Mouse (Mus musculus): Measurements from ENCODE around the gene Esm1.
"Not testable (repeated sequence)": the region's sequence is repeated elsewhere in the genome, so short reads cannot be mapped to it uniquely, and the experiment has no call there.

Gene Esm1

GRCm38 (mm10) chr13:113227666-113228463 lies 18.4 kb downstream of the Esm1 start:
- no peak for DNase-seq (ENCODE audit: low read depth, low spot score)

GRCm38 (mm10) chr13:113242129-113242528 lies 32.7 kb downstream of the Esm1 start:
- DNase-seq (ENCODE audit: low read depth, low spot score): no peak

- no peak for DNase-seq (ENCODE audit: low read depth, low spot score)
These were observed 35.6 kb downstream of the Esm1 start for GRCm38 (mm10) chr13:113245025-113245424.

GRCm38 (mm10) chr13:113252580-113252979 lies 43.1 kb downstream of the Esm1 start:
- DNase-seq (ENCODE audit: low read depth, low spot score): not testable (repeated sequence)

GRCm38 (mm10) chr13:113256766-113257165 lies 47.3 kb downstream of the Esm1 start:
- no peak for DNase-seq (ENCODE audit: low read depth, low spot score)

- no peak for DNase-seq (ENCODE audit: low read depth, low spot score)
These were observed 47.7 kb downstream of the Esm1 start for GRCm38 (mm10) chr13:113257190-113257589.

GRCm38 (mm10) chr13:113259237-113259636 lies 49.8 kb downstream of the Esm1 start:
- no peak for DNase-seq (ENCODE audit: low read depth, low spot score)

- no peak for DNase-seq (ENCODE audit: low read depth, low spot score)
These were observed 53.4 kb downstream of the Esm1 start for GRCm38 (mm10) chr13:113262822-113263221.

GRCm38 (mm10) chr13:113265257-113265656 lies 55.8 kb downstream of the Esm1 start:
- no peak for DNase-seq (ENCODE audit: low read depth, low spot score)

- DNase-seq (ENCODE audit: low read depth, low spot score): peak; percentile 32
These were observed 57.1 kb downstream of the Esm1 start for GRCm38 (mm10) chr13:113266495-113266951.

GRCm38 (mm10) chr13:113267204-113267603 lies 57.7 kb downstream of the Esm1 start:
- DNase-seq (ENCODE audit: low read depth, low spot score): no peak

Data from skeletal muscle tissue, adult 2 months (tissue).